Mouse (Mus musculus): Measurements from ENCODE around the gene Rpl7l1.
A peak's percentile ranks its signal among the peaks of the same experiment; 100 is the strongest.
"Not testable (repeated sequence)": the region's sequence is repeated elsewhere in the genome, so short reads cannot be mapped to it uniquely, and the experiment has no call there.

The Rpl7l1 gene

GRCm38 (mm10) chr17:46776087-46776486 is 6.4 kb downstream of the Rpl7l1 start:
- DNase-seq (ENCODE audit: extremely low read depth, low read depth): no peak

GRCm38 (mm10) chr17:46775070-46775469 is 7.4 kb downstream of the Rpl7l1 start:
- DNase-seq (ENCODE audit: extremely low read depth, low read depth): no peak

GRCm38 (mm10) chr17:46774131-46774472 is 8.4 kb downstream of the Rpl7l1 start:
- DNase-seq (ENCODE audit: extremely low read depth, low read depth): no peak

GRCm38 (mm10) chr17:46773278-46774130 is 9.0 kb downstream of the Rpl7l1 start:
- DNase-seq (ENCODE audit: extremely low read depth, low read depth): no peak

GRCm38 (mm10) chr17:46772404-46773277 is 9.8 kb downstream of the Rpl7l1 start, which contains the start of gene 2310039H08Rik:
Gene 2310039H08Rik (plus strand): TSS chr17:46772635.
- peak; percentile 85 for DNase-seq (ENCODE audit: extremely low read depth, low read depth)

GRCm38 (mm10) chr17:46772038-46772403 is 10.5 kb downstream of the Rpl7l1 start:
- DNase-seq (ENCODE audit: extremely low read depth, low read depth): no peak

- no peak for DNase-seq (ENCODE audit: extremely low read depth, low read depth)
These were observed 10.9 kb downstream of the Rpl7l1 start for GRCm38 (mm10) chr17:46771616-46772015.

- no peak for DNase-seq (ENCODE audit: extremely low read depth, low read depth)
These were observed 11.4 kb downstream of the Rpl7l1 start for GRCm38 (mm10) chr17:46771025-46771424.

- no peak for DNase-seq (ENCODE audit: extremely low read depth, low read depth)
These were observed 11.9 kb downstream of the Rpl7l1 start for GRCm38 (mm10) chr17:46770546-46770945.

GRCm38 (mm10) chr17:46767868-46768267 is 14.6 kb downstream of the Rpl7l1 start:
- no peak for DNase-seq (ENCODE audit: extremely low read depth, low read depth)

GRCm38 (mm10) chr17:46764916-46765315 is 17.6 kb downstream of the Rpl7l1 start:
- DNase-seq (ENCODE audit: extremely low read depth, low read depth): not testable (repeated sequence)

- no peak for DNase-seq (ENCODE audit: extremely low read depth, low read depth)
These were observed 18.9 kb downstream of the Rpl7l1 start, which contains the start of gene Ptcra for GRCm38 (mm10) chr17:46763544-46763943. Gene Ptcra (minus strand): TSS chr17:46763712.

- DNase-seq (ENCODE audit: extremely low read depth, low read depth): no peak
These were observed 23.7 kb downstream of the Rpl7l1 start for GRCm38 (mm10) chr17:46758753-46759152.

- peak; percentile 98 for DNase-seq (ENCODE audit: extremely low read depth, low read depth)
These were observed 30.5 kb downstream of the Rpl7l1 start, which contains the start of gene Cnpy3 for GRCm38 (mm10) chr17:46751794-46752556. Gene Cnpy3 (minus strand): TSS chr17:46752214.

GRCm38 (mm10) chr17:46751056-46751793 is 31.2 kb downstream of the Rpl7l1 start:
- DNase-seq (ENCODE audit: extremely low read depth, low read depth): peak; percentile 94

GRCm38 (mm10) chr17:46750580-46750979 is 31.9 kb downstream of the Rpl7l1 start:
- DNase-seq (ENCODE audit: extremely low read depth, low read depth): no peak

GRCm38 (mm10) chr17:46749282-46749681 is 33.2 kb downstream of the Rpl7l1 start:
- DNase-seq (ENCODE audit: extremely low read depth, low read depth): no peak

- DNase-seq (ENCODE audit: extremely low read depth, low read depth): no peak
These were observed 34.7 kb downstream of the Rpl7l1 start for GRCm38 (mm10) chr17:46747806-46748205.

GRCm38 (mm10) chr17:46747234-46747633 is 35.2 kb downstream of the Rpl7l1 start:
- no peak for DNase-seq (ENCODE audit: extremely low read depth, low read depth)

GRCm38 (mm10) chr17:46745506-46745905 is 37.0 kb downstream of the Rpl7l1 start:
- no peak for DNase-seq (ENCODE audit: extremely low read depth, low read depth)

GRCm38 (mm10) chr17:46742986-46743385 is 39.5 kb downstream of the Rpl7l1 start:
- DNase-seq (ENCODE audit: extremely low read depth, low read depth): no peak

Data from MEL-GATA-1-ER (cell line).